Mouse (Mus musculus): ENCODE results near the gene Arhgap45. TPM values are rescaled to one million over a fixed set of nuclear protein-coding genes. Genes with fewer than 3 reads are reported as not detected.

Gene Arhgap45
- polyA plus RNA-seq, 2 experiments: 3.4 to 12.8 TPM

GRCm38 (mm10) chr10:79984195-79984816 is 32.1 kb upstream of the Arhgap45 start, which contains the start of gene Tmem259:
Gene Tmem259, minus strand, starts transcription at chr10:79984330.
- TF ChIP-seq POLR2A (IDR thresholded peaks at IDR 0.05; ENCODE audit: borderline replicate concordance, extremely low read depth, insufficient read depth, insufficient read length): no peak
- Histone ChIP-seq H3K9me3 (ENCODE audit: control insufficient read depth, low read length) (no peaks in the 10 kb centered on the region), H3K27ac (replicated peaks; ENCODE audit: low read depth, low read length) (peak within 1 kb of the TSS; percentile 96), H3K27me3 (ENCODE audit: control insufficient read depth, insufficient read depth, low read length) (no peaks in the 10 kb centered on the region), H3K9ac (ENCODE audit: low read depth, low read length, severe bottlenecking) (peak within 1 kb of the TSS; percentile 72), H3K4me2 (replicated peaks; ENCODE audit: low read depth, low read length, severe bottlenecking) (peak within 1 kb of the TSS; percentile 85), H3K4me3 (replicated peaks; ENCODE audit: low read length) (peak within 1 kb of the TSS; percentile 68), H3K4me1 (ENCODE audit: control insufficient read depth, insufficient read depth, low read length) (peaks cover 36% of the 10 kb centered on the region), H3K36me3 (ENCODE audit: control insufficient read depth, insufficient read depth, low read length) (peaks cover 10% of the 10 kb centered on the region)
- ATAC-seq (ENCODE audit: low FRiP score, low read depth) (peak; percentile 77), DNase-seq (ENCODE audit: low spot score) (peak; percentile 86)
- WGBS: 2% methylated on average over 32 of the region's 49 CpGs

DNA sequence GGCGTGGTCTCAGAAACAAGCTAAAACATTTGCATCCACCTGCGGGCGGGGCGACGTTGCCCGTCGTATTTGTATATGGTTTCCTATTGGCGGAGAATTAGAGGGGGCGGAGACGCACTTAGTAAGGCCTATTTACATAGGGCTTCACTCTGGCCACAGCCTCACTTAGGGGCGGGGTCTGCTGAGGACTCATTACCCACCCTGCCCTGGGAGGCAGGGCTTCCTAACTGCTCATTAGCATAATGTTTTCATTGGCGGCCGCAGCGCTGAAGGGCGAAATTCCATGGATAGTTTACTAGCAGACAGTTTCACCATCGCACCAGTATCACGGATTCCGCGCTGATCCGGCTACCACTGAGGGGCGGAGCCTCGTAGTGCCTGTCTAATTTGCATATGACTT is 31.6 kb upstream of the Arhgap45 start:
- WGBS: under 1% methylated on average over 22 of the region's 22 CpGs
- Histone ChIP-seq H3K9me3 (ENCODE audit: control insufficient read depth, low read length) (no peaks in the 10 kb centered on the region), H3K27ac (replicated peaks; ENCODE audit: low read depth, low read length) (peak overlapping the region; percentile 96), H3K4me3 (replicated peaks; ENCODE audit: low read length) (peak overlapping the region; percentile 68), H3K9ac (ENCODE audit: low read depth, low read length, severe bottlenecking) (peak overlapping the region; percentile 72), H3K36me3 (ENCODE audit: control insufficient read depth, insufficient read depth, low read length) (peaks cover 7% of the 10 kb centered on the region; the same call in 1 of the 2 replicates), H3K4me1 (ENCODE audit: control insufficient read depth, insufficient read depth, low read length) (peaks cover 42% of the 10 kb centered on the region), H3K27me3 (ENCODE audit: control insufficient read depth, insufficient read depth, low read length) (no peaks in the 10 kb centered on the region), H3K4me2 (replicated peaks; ENCODE audit: low read depth, low read length, severe bottlenecking) (peak overlapping the region; percentile 85)
- DNase-seq (ENCODE audit: low spot score) (peak; percentile 100), ATAC-seq (ENCODE audit: low FRiP score, low read depth) (peak; percentile 93)
- TF ChIP-seq POLR2A (IDR thresholded peaks at IDR 0.05; ENCODE audit: borderline replicate concordance, extremely low read depth, insufficient read depth, insufficient read length): no peak

DNA sequence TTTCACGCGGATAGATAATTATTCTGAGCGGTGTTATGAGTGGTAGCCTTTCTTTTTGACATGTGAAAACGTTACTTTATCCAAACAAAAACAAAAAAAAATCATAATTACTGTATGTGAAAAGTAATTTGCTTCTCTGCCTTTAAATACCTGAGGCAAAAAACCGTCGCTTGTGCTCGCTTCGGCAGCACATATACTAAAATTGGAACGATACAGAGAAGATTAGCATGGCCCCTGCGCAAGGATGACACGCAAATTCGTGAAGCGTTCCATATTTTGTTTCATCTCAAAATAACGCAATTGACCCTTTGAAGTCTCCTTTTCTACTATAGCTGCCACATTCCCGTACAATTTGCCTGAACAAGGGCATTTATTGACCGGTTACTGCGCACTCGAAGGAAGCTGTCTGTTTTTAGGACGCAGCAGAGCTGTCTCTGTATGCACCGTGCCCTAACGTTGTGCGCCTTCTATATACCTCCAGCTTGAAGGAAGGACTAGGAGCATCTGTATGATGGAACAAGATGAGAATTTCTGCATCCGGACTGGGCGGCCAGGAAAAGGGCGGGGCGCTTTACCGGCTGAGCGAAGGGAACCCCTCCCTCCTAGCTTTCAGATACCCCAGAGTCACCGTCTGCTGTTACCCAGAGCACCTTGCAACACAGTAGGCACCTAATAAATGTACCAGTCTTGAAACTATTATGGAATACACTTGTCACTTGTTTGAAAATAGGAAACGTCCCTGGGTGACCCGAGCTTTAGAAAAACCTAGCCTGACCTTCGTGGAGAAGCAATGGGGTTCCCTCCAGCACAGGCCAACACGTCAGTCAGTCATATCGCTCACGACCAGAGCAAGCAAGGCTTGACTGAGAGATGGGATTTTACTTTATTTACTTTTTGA is 30.9 kb upstream of the Arhgap45 start:
- peak overlapping the region; percentile 96 for H3K27ac ChIP-seq (replicated peaks; ENCODE audit: low read depth, low read length)
- H3K4me3 ChIP-seq (replicated peaks; ENCODE audit: low read length): peak overlapping the region; percentile 68
- peaks cover 7% of the 10 kb centered on the region; the same call in 1 of the 2 replicates for H3K36me3 ChIP-seq (ENCODE audit: control insufficient read depth, insufficient read depth, low read length)
- WGBS: 4% methylated on average over 35 of the region's 35 CpGs
- no peak for ATAC-seq (ENCODE audit: low FRiP score, low read depth)
- no peaks in the 10 kb centered on the region for H3K27me3 ChIP-seq (ENCODE audit: control insufficient read depth, insufficient read depth, low read length)
- H3K4me1 ChIP-seq (ENCODE audit: control insufficient read depth, insufficient read depth, low read length): peaks cover 44% of the 10 kb centered on the region
- H3K9me3 ChIP-seq (ENCODE audit: control insufficient read depth, low read length): no peaks in the 10 kb centered on the region
- peak; percentile 67 for DNase-seq (ENCODE audit: low spot score)
- no peak for TF ChIP-seq POLR2A (IDR thresholded peaks at IDR 0.05; ENCODE audit: borderline replicate concordance, extremely low read depth, insufficient read depth, insufficient read length)
- peak overlapping the region; percentile 85 for H3K4me2 ChIP-seq (replicated peaks; ENCODE audit: low read depth, low read length, severe bottlenecking)
- H3K9ac ChIP-seq (ENCODE audit: low read depth, low read length, severe bottlenecking): peak overlapping the region; percentile 72

GRCm38 (mm10) chr10:79986232-79986878 is 30.1 kb upstream of the Arhgap45 start:
- 40% methylated on average over 6 of the region's 6 CpGs for WGBS
- no peak overlapping the region for H3K9ac ChIP-seq (ENCODE audit: low read depth, low read length, severe bottlenecking)
- peaks cover 10% of the 10 kb centered on the region for H3K36me3 ChIP-seq (ENCODE audit: control insufficient read depth, insufficient read depth, low read length)
- no peaks in the 10 kb centered on the region for H3K9me3 ChIP-seq (ENCODE audit: control insufficient read depth, low read length)
- no peak for DNase-seq (ENCODE audit: low spot score)
- H3K27ac ChIP-seq (replicated peaks; ENCODE audit: low read depth, low read length): peak overlapping the region; percentile 96; the same call in 1 of the 2 replicates
- H3K4me2 ChIP-seq (replicated peaks; ENCODE audit: low read depth, low read length, severe bottlenecking): peak overlapping the region; percentile 85
- H3K4me1 ChIP-seq (ENCODE audit: control insufficient read depth, insufficient read depth, low read length): peaks cover 44% of the 10 kb centered on the region
- H3K4me3 ChIP-seq (replicated peaks; ENCODE audit: low read length): peak overlapping the region; percentile 68
- no peak for ATAC-seq (ENCODE audit: low FRiP score, low read depth)
- H3K27me3 ChIP-seq (ENCODE audit: control insufficient read depth, insufficient read depth, low read length): no peaks in the 10 kb centered on the region
- no peak for TF ChIP-seq POLR2A (IDR thresholded peaks at IDR 0.05; ENCODE audit: borderline replicate concordance, extremely low read depth, insufficient read depth, insufficient read length)

- 0 out of 2 replicates have a peak overlapping the region, but pooled peaks have one; percentile 5 for H3K4me3 ChIP-seq (replicated peaks; ENCODE audit: low read length)
- H3K4me1 ChIP-seq (ENCODE audit: control insufficient read depth, insufficient read depth, low read length): peaks cover 44% of the 10 kb centered on the region
- peak; percentile 79 for DNase-seq (ENCODE audit: low spot score)
- no peaks in the 10 kb centered on the region for H3K27me3 ChIP-seq (ENCODE audit: control insufficient read depth, insufficient read depth, low read length)
- peak overlapping the region; percentile 72 for H3K4me2 ChIP-seq (replicated peaks; ENCODE audit: low read depth, low read length, severe bottlenecking)
- ATAC-seq (ENCODE audit: low FRiP score, low read depth): no peak
- H3K9me3 ChIP-seq (ENCODE audit: control insufficient read depth, low read length): no peaks in the 10 kb centered on the region
- peak overlapping the region; percentile 67; the same call in 1 of the 2 replicates for H3K27ac ChIP-seq (replicated peaks; ENCODE audit: low read depth, low read length)
- H3K9ac ChIP-seq (ENCODE audit: low read depth, low read length, severe bottlenecking): no peak overlapping the region
- WGBS: 4% methylated on average over 11 of the region's 11 CpGs
- TF ChIP-seq POLR2A (IDR thresholded peaks at IDR 0.05; ENCODE audit: borderline replicate concordance, extremely low read depth, insufficient read depth, insufficient read length): no peak
- H3K36me3 ChIP-seq (ENCODE audit: control insufficient read depth, insufficient read depth, low read length): peaks cover 14% of the 10 kb centered on the region
Observed at GRCm38 (mm10) chr10:79986963-79987362, 29.5 kb upstream of the Arhgap45 start.
